Mouse (Mus musculus): Measurements from ENCODE around the gene Sav1.

Gene Sav1

GRCm38 (mm10) chr12:69962468-69962867 lies 24.3 kb downstream of the Sav1 start:
- peak; percentile 39 for DNase-seq (ENCODE audit: low read depth, low spot score)

DNA sequence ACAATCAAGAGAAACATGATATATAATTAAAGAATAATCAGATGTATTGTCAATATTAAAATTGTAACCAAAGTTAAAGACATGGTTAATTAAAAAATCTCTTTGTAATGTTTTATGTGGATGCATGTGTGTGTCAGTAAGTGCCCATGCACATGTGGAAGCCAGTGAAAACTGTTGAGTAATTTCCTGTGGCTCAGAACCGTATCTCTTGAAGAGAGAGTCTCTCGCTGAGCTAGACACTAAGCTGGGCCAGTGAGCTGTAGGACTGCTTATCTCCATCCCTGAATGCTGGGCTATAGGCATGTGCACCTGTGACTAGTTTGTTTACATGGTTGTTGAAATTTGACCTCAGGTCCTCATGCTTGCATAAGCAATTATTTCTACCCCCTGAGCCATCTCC lies 29.4 kb downstream of the Sav1 start:
- no peak for DNase-seq (ENCODE audit: low read depth, low spot score)

DNA sequence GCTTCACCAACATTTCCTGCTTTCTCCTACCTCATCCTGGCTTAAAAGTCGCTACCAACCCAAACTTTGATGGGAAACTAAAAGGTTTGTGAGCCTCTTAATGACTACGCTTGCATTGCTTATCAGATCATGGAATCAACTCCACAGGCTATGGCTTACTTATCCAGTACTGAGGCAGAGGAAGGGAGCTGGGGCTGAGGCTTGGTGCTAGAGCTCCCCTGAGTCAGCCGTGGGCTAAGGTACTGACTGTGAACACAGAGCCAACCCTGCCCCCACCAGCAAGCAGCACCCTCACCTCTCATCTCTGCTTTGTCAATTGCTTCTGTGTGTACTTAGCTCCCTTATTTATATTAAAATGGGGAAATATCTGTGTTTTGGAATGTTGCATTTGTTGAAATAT lies 39.3 kb downstream of the Sav1 start:
- no peak for DNase-seq (ENCODE audit: low read depth, low spot score)

DNA sequence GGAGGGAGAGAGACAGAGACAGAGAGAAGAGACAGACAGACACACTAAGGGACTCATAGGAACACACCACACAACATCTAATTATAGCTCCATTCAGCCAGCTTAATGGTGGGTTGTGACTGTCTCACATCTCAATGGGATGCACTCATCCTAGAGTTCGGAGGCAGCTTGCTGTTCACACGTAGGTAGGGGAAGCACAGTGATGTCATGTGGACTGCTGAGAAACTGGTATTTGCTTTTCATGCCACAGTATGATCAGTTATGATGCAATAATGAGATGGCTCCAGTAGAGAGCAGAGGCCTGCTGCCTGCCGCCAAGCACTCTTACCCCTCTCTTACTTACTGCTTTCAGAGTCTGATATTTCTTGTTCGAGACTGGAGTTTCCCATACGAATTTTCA lies 40.9 kb downstream of the Sav1 start:
- no peak for DNase-seq (ENCODE audit: low read depth, low spot score)

- DNase-seq (ENCODE audit: low read depth, low spot score), result no peak
These were observed 45.0 kb downstream of the Sav1 start for GRCm38 (mm10) chr12:69941655-69942329.

DNA sequence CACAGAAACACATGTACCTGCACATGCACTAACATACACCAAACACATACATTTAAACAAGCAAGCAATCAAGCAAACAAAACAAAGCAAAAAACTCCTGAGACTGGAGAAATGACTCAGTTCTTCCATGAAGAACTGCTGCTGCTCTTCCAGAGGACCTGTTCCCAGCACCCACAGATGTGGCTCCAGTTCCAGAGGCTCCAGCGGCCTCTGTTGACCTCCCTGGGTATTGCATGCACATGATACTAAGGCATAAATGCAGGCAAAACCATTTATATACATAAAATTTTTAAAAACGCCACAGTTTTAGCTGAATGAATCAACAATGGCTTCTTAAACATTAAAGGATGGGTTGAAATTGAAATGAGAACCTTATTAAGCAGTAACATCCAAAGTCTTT lies 47.5 kb downstream of the Sav1 start:
- DNase-seq (ENCODE audit: low read depth, low spot score), result no peak

DNA sequence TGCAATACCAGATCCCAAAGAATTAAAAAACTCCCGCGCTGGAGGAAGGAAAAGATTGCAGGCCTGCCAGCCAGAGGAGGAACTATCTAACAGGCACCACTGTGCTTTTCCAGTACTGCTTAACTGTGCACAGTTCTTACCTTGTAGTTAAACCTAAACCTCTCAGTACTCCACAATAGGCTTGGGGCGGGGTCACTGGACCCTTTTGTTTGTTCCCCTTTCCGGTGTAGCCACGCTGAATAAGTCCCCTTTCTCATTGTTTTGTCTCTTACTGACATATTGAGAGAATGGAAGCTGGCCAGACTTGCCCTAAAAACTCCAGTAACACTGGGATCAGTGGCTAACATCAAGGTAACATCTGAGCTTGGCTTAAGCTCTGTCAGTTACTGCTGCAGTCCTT lies 49.1 kb downstream of the Sav1 start:
- DNase-seq (ENCODE audit: low read depth, low spot score), result no peak

- no peak for DNase-seq (ENCODE audit: low read depth, low spot score)
These were observed 60.1 kb downstream of the Sav1 start for GRCm38 (mm10) chr12:69926716-69927115.

GRCm38 (mm10) chr12:69924012-69924411 lies 62.8 kb downstream of the Sav1 start:
- DNase-seq (ENCODE audit: low read depth, low spot score), result peak; percentile 53

DNA sequence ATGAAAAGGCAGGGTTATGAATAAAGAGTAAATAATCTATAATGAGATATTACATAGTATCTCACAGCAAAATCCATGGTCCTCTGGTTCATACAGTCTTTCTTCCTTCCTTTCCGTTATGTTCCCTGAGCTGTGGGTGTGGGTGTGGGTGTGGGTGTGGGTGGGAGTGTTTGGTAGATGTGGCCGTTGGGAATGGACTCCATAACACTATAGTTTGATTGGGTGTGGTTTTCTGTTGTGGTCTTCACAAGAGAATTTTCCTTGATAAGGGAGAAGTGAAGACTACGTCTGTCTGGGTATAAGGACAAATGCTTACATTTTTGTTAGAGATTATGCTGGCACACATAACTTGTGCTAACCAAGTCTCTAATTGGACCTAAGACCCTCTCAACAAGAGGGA lies 63.2 kb downstream of the Sav1 start:
- no peak for DNase-seq (ENCODE audit: low read depth, low spot score)

DNA sequence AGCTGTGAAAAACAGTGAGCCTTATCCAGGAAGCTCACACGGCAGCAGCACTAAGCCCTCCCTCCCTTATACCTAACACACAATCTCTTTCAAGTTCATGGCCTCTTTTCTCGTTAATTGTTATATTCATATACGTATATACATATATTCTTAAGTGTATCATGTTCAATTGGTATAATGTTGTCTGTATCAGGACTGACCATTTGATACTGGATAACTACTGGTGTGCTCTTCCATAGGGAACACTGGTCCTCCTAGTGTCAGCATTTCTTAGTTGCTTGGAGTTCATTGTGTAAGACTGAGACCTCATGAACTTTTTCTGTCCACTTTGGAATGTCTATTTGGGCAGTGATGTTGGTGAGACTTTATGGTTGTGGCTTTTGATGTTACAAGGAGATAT lies 63.7 kb downstream of the Sav1 start:
- DNase-seq (ENCODE audit: low read depth, low spot score), result no peak

- no peak for DNase-seq (ENCODE audit: low read depth, low spot score)
These were observed 64.7 kb downstream of the Sav1 start for GRCm38 (mm10) chr12:69922099-69922498.

DNA sequence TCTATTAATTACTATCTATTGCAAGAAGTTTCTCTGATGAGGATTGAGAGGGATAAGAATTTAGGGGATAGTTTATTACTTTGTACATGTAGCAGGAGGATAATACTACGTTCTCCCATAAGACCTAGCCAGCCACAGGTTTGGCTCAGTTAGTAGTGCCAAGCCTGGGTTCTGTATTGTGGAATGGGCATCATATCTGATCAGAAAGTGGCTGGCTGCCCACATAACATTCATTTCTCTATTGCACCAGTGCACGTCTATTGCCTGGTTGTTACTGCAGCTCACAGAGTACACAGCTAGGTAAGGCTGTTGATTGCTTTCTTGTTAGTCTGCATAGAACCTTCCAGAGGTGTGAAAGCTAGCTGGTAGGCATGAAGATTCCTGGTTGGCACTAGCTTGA lies 68.9 kb downstream of the Sav1 start:
- DNase-seq (ENCODE audit: low read depth, low spot score), result no peak

Data from CD4-positive helper T cell, adult 2 months (primary cell).